Mouse (Mus musculus) C2C12 (cell line): ENCODE results near the gene Ipp. TPM values are rescaled to one million over a fixed set of nuclear protein-coding genes. Genes with fewer than 3 reads are reported as not detected.

ENCODE experiments used
- H3K27me3 ChIP-seq: one replicate; pipeline ENCODE4 v1.6.1; 2011; ENCODE audit not compliant: control insufficient read depth, insufficient read depth, insufficient read length
- H3K36me3 ChIP-seq: one replicate; pipeline ENCODE4 v1.6.1; 2011; ENCODE audit not compliant: control insufficient read depth, insufficient read depth
- H3K4me3 ChIP-seq: one replicate; pipeline ENCODE4 v1.5.1; 2011; ENCODE audit warnings: mild to moderate bottlenecking, control low read depth; ENCODE audit not compliant: poor library complexity, insufficient read depth, severe bottlenecking
- H3K79me2 ChIP-seq: one replicate; pipeline ENCODE4 v1.6.1; 2011; ENCODE audit not compliant: control insufficient read depth, insufficient read depth
- H3K79me3 ChIP-seq: one replicate; pipeline ENCODE4 v1.6.1; 2011; ENCODE audit warnings: low read depth, control low read depth
- H3ac ChIP-seq: one replicate; pipeline ENCODE3; 2011; ENCODE audit warnings: low read depth; ENCODE audit not compliant: control insufficient read depth, insufficient read length
- CEBPB ChIP-seq: IDR thresholded peaks from one replicate; pipeline ENCODE4 v1.6.1; 2011; ENCODE audit warnings: low read depth, mild to moderate bottlenecking, control low read depth, moderate library complexity
- CTCF ChIP-seq: IDR thresholded peaks from one replicate; pipeline ENCODE4 v1.5.1; 2011; ENCODE audit not compliant: control insufficient read depth, insufficient read depth, insufficient read length
- FOSL1 ChIP-seq: IDR thresholded peaks from one replicate; pipeline ENCODE4 v1.8.0; 2011; ENCODE audit warnings: mild to moderate bottlenecking, low read length; ENCODE audit not compliant: poor library complexity, insufficient read depth, severe bottlenecking
- MAX ChIP-seq: IDR thresholded peaks from one replicate; pipeline ENCODE4 v1.6.1; 2011; ENCODE audit warnings: mild to moderate bottlenecking, control low read depth
- MYOD1 ChIP-seq: IDR thresholded peaks from one replicate; pipeline ENCODE4 v1.6.1; 2011; ENCODE audit warnings: low read depth; ENCODE audit not compliant: control insufficient read depth, insufficient read length
- MYOG ChIP-seq: IDR thresholded peaks from one replicate; pipeline ENCODE4 v1.6.1; 2011; ENCODE audit not compliant: control insufficient read depth, insufficient read length; ENCODE audit errors: extremely low read depth
- USF1 ChIP-seq: IDR thresholded peaks from one replicate; pipeline ENCODE4 v1.6.1; 2011; ENCODE audit warnings: low read depth, mild to moderate bottlenecking, control low read depth, moderate library complexity
- polyA plus RNA-seq: library from polyadenylated mRNA; unstranded; fragments of >200 nt; fragmentation: generic; extraction: Trizol; gene quantifications from one replicate; pipeline ENCODE4 v1.2.1, GENCODE M21; 2012; ENCODE audit warnings: missing spikeins

Gene Ipp
- polyA plus RNA-seq, 1 experiment, result 5.0 TPM

DNA sequence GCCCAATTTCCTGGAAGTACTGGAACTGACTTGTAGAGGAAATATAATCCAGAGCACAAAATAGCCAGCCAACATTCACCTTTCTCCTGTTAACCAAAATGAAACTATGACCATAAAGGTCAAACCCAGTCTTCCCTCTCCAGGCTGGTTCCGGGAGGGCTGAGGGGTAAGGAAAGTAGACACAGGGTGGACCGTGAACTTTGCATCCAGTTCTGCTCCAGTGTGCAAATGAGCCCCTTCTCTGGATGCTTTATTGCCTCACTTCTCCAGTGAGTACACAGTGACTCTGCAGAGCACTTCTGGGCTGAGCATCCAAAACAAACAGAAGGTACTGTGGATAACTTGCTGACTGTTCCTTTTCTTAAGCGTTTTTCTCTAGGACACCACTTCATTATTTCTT is 7.4 kb upstream of the Ipp start:
- Histone ChIP-seq H3K79me2 (no peaks in the 10 kb centered on the region), H3K4me3 (no peak overlapping the region), H3K27me3 (no peaks in the 10 kb centered on the region), H3K79me3 (no peaks in the 10 kb centered on the region), H3K36me3 (no peaks in the 10 kb centered on the region), H3ac (no peak overlapping the region)
- TF ChIP-seq USF1 (no peak), MYOG (no peak), CTCF (no peak), MYOD1 (no peak), CEBPB (no peak), MAX (no peak), FOSL1 (no peak)

DNA sequence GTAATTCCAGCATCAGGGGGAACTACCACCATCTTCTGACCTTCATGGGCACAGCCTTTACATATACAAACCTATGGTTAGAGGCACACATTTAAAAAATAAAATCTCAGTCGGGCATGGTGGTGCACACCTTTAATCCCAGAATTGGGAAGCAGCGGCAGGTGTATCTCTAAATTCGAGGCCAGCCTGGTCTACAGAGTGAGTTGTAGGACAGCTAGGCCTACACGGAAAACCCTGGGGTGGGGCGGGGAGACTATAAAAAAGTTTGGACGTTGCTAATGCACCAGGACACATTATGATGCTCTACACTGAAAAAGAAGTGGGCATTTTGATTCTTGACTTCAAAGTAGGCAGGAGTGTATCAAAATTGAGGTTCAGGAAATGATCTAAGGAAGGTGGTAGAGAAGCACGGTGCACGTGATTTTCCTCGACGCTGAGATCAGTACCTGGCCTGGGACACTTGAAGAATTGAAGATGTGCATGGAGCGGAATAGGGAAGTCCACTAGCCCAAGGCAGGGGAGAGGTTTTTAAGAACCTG is 394 bp upstream of the Ipp start:
- peak overlapping the region; percentile 43 for H3K4me3 ChIP-seq
- no peaks in the 10 kb centered on the region for H3K27me3 ChIP-seq
- H3ac ChIP-seq, result peak overlapping the region; percentile 55
- no peaks in the 10 kb centered on the region for H3K79me3 ChIP-seq
- no peak for TF ChIP-seq MYOD1
- TF ChIP-seq MYOG, result no peak
- TF ChIP-seq MAX, result no peak
- no peak for TF ChIP-seq CTCF
- TF ChIP-seq CEBPB, result no peak
- peak; percentile 9 for TF ChIP-seq USF1
- TF ChIP-seq FOSL1, result no peak
- H3K36me3 ChIP-seq, result no peaks in the 10 kb centered on the region
- peaks cover 5% of the 10 kb centered on the region for H3K79me2 ChIP-seq

DNA sequence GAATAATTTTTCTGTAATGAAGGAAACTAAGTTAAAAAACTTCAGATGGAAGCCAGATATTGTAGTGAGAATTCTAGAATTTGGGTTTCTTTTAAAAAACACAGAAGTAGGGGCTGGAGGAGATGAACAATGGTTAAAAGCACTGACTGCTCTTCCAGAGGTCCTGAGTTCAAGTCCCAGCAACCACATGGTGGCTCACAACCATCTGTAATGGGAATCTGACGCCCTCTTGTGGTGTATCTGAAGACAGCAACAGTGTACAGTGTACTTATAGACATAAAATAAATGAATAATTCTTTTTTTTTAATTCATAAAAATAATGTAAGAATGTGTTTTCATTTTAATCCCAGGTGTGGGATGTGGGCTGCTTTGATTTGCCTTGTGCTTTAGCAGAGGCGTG is 23.8 kb downstream of the Ipp start:
- Histone ChIP-seq H3ac (no peak overlapping the region), H3K79me2 (no peaks in the 10 kb centered on the region), H3K36me3 (peaks cover 4% of the 10 kb centered on the region), H3K27me3 (no peaks in the 10 kb centered on the region), H3K4me3 (no peak overlapping the region), H3K79me3 (no peaks in the 10 kb centered on the region)
- TF ChIP-seq CTCF (no peak), FOSL1 (no peak), MYOD1 (no peak), MYOG (no peak), CEBPB (no peak), MAX (no peak), USF1 (no peak)

DNA sequence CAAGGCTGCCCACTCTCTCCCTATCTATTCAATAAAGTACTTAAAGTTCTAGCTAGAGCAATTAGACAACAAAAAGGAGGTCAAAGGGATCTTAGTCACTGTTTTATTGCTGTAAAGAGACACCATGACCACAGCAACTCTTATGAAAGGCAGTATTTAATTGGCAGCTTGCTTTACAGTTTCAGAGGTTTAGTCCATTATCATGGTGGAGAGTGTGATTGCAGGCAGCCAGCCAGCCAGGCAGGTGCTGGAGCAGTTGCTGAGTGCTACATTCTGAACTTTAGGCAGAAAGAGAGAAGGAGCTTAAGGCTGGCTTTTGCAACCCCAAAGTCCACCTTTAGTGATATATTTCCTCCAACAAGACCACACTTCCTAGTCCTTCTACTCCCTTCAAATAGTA is 29.0 kb downstream of the Ipp start:
- TF ChIP-seq MYOD1 (no peak), USF1 (no peak), MAX (no peak), FOSL1 (no peak), CEBPB (no peak), CTCF (no peak), MYOG (no peak)
- Histone ChIP-seq H3K4me3 (no peak overlapping the region), H3K36me3 (no peaks in the 10 kb centered on the region), H3ac (no peak overlapping the region), H3K27me3 (no peaks in the 10 kb centered on the region), H3K79me3 (no peaks in the 10 kb centered on the region), H3K79me2 (no peaks in the 10 kb centered on the region)

DNA sequence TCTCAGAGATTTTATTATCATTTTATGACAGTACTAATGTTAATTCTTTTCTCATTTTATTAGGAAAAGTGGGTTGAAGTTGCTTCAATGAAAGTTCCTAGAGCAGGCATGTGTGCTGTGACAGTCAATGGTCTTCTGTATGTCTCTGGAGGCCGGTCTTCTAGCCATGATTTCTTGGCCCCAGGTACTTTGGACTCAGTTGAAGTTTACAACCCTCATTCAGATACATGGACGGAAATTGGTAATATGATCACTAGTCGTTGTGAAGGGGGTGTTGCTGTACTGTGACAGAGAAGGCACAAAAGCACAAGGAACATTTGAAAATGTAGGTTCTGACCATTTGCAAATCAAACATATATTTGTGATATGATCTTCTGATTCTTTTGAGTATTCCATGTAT is 30.4 kb downstream of the Ipp start:
- Histone ChIP-seq H3K4me3 (no peak overlapping the region), H3K79me2 (no peaks in the 10 kb centered on the region), H3K36me3 (no peaks in the 10 kb centered on the region), H3ac (no peak overlapping the region), H3K27me3 (no peaks in the 10 kb centered on the region), H3K79me3 (no peaks in the 10 kb centered on the region)
- TF ChIP-seq CEBPB, result no peak
- no peak for TF ChIP-seq USF1
- TF ChIP-seq MYOD1, result no peak
- no peak for TF ChIP-seq MAX

DNA sequence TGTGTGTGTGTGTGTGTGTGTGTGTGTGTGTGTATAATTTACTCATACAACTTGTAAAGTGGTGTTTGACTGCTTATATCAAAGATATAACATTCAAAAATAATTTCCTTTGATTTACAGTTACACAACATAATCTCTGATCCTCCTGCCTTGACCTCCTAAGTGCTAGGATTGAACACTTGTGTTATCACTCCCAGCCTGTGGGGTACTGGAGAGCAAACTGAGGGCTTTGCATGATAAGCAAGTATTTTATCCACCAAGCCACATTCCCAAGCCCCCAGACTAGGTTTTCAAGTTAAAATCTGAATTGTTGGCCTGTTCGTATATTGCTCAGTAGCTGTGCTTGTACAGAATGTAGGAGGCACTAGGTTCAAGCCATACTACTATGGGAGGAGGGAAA is 43.1 kb downstream of the Ipp start:
- Histone ChIP-seq H3K4me3 (no peak overlapping the region), H3K79me2 (peaks cover 13% of the 10 kb centered on the region), H3K27me3 (no peaks in the 10 kb centered on the region), H3ac (no peak overlapping the region), H3K36me3 (peaks cover 22% of the 10 kb centered on the region), H3K79me3 (peaks cover 6% of the 10 kb centered on the region)
- no peak for TF ChIP-seq MYOD1
- no peak for TF ChIP-seq CTCF
- TF ChIP-seq MYOG, result no peak
- no peak for TF ChIP-seq MAX
- TF ChIP-seq FOSL1, result no peak
